Mouse (Mus musculus) c-Kit-positive CD71-positive TER-119-positive erythroid progenitor cells, embryonic 14.5 days (primary cell): ENCODE data around the gene Nhlh1.

ENCODE experiments used
- DNase-seq: peaks from one replicate; pipeline ENCODE4 v3.0.0-alpha.2; 2013; ENCODE audit warnings: low spot score

Gene Nhlh1

DNA sequence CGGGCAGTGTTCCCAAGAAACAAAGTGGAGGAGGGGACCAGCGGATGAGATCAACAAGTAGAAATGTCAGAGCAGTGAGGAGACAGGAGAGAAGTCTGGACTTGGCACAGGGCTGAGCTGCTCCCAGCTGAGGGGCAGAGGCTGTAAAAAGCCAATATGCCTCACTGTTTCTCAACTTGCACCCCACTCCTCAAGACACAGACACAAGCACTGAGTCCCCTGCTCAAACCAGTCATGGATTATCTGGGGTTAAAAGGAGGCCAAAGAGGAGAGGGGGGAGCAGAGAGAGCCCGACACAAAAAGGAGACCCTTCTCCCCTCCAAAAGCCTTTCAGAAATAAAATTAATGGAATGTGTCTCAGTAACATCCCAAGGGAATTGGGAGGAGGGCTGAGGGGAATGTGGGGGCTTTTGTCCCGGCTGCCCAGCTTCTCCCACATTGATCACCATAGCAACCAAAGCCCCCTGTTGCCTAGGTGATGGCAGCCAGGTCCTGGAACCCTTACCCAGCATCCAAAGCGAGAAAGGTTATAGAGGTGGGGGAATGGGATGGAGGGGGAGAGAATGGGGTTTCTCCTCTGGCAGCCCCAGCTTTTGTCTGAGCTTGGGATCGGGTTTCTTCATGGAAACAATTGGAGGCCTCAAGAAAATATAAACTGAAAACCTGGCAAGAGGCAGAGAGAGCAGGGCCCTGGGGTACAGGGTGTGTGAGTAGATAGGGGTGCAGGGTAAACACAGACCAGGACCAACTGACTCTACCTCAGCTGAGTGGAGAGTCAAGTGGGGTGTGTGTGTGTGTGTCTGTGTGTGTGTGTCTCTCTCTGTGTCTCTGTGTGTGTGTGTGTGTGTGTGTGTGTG is 40.5 kb downstream of the Nhlh1 start:
- DNase-seq = no peak

DNA sequence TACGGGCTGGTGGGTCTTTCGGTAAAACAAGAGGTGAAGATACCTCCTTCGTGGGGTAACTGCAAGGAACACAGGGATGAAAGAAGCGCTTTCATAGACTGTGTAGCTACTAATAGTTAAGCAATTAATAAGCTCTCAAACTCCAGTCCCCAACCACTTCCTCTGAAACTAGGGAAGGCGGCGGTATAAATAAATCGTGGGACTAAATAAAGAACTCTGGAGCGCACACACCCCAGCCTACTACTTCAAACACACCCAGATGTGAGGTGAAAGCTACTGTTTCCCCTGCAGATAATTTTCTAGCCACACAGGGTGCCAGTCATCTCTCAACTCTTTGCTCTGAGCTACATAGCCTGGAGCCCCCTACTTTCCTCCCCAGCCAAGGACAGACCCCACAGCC is 41.3 kb downstream of the Nhlh1 start:
- no peak for DNase-seq

DNA sequence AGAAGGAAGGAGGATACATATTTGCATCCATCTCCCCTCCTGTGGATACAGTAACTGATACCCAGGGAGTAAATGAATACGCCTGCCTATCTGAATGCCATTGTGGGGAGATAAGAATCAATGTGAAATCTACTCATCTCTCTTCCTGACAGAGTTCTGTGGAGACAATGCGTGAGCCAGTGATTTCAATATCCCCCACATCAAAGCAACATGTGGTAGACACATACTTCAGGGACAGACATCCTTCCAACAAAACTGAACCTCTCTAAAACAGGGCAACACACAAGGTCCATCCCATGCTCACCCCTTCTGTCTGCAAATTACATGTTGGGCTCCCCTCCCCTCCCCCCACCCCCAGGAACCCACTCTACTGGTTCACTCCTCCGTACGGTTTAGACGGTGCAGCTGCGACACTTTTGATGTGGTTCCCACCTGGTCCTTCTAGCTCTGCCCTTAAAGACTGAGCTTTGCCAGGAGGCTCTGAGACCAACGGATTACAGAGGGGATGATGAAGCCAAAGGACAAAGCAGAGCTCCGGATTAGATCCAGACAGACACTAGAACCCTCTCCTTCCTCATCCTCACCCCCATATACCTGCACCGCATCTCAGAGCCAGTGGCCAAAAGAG is 41.9 kb downstream of the Nhlh1 start:
- DNase-seq = no peak

DNA sequence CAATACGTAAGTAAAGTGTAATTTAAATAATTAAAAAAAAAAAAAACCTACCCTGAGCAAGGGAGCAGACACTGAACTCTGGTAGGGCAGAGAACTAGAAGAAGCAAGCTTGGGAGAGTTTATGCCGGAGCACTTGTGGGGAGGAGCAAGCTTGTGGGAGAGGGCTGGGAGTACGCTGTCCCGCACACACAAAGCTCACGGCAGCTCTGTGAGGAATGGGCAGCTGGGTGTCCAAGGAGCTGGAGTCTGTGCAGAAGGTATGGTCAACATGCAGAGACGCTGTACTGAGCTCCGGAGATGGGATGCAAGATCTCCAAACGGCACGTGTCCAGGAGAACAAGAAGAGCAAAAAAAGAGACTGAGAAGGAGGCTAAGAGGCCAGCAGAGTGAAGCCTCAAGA is 42.6 kb downstream of the Nhlh1 start:
- no peak for DNase-seq

DNA sequence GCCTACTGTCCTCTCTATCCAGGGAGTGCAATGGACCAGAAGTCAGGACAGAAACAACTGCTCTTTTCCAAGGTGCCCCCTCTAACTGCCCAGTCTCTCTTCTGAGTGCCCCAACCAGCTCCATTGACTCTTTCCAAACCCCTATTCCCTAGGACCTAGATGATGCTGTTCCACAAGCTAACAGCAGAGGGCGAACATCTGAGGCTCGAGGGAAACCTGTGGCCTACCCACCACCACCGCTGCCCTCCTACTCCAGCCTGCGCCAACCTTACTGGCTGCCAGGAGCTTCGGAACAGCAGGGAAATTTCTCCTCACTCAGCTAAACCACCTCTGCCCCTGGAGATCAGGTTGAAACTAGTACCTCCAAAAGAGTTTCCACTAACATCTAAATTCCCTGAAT is 45.3 kb downstream of the Nhlh1 start:
- DNase-seq = peak; percentile 30

DNA sequence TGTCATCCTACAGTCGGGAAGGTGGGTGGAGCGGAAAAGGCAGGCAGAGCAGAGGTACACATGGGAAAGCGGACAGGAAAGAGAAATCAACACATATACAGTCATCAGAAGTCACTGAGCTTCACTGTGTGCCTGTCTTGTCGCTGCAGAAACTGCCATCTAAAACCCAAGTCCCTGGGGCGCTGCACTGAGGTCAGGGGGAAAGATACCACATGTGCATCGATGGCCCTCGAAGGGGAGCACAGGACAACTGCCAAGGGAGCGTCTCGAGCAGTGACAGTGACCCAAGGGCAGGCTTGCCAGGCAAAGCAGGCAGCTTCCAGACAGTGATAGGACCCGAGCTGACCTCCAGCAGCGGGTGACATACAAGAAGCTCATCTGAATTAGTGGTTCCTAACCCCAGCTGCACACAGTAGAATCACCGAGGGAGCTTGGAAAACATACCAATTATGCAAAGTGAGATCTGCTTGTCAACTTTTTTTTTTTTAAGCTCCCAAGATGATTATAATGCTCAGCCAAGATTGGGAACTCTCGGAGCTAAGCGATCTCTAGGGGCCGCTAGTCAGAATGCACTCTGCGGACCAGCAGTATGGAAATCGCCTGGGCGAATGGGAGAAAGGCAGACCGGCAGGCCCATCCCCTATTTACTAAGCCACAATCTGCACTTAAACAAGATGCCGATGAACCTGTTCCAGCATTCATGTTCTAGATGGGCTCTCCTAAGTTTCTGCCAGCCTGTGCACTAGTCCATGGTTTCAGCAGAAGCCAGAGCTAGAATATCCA is 47.1 kb downstream of the Nhlh1 start:
- DNase-seq = no peak

DNA sequence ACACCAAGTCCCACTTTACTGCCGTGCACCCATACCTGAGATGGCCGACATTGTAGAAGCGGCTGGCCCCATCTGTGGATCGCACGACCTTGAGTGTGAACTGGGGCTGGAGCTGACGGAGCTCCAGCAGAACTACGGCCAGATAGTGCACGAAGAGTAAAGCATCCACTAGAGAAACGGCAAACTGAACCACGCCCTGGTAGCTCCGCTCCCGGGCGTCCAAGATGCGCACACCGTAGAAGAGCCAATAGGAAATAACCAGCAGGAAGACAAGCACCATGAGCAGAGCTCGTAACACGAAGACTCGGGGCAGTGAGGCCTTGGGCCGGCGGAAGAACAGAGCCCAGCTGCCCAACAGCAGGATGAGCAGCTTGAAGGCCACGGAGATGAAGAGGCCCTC is 48.0 kb downstream of the Nhlh1 start:
- no peak for DNase-seq

DNA sequence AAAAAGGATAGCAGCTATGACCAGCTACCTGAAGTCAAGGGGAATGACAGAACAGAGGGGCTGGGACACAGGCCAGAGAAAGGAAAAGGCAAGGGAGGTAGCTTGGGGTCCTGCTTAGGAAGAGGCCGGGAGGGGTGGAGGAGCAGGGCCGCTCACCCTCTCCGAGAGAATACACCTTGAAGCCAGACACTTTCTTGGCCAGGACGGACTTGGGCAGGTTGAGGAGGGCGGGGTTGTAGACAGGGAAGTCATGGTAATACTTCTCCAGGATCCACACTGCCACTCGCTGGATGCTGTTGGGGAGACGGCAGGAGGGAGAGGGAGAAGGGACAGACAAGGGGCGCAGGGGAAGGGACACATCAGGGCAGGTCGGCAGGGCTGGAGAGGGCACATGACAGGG is 49.0 kb downstream of the Nhlh1 start:
- no peak for DNase-seq

DNA sequence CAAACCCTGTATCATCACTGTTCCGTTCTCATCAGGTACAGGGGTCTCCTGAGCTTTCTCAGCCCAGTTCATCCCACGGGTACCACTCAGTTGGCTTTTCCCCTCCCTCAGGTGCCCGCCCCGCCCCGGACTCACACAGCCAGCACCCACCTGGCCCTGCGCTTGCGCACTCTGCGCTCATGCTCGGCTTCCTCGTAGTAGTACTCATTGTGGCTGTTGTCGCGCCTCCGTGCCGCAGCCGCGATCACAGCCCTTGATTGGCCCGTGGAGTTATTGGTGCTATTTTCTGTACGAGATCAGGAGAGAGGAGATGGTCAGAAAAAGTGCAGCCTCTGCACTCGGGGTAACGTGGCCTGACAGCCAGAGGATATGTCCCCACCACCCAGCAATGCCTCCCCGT is 49.6 kb downstream of the Nhlh1 start:
- DNase-seq = no peak
